Mouse (Mus musculus): Measurements from ENCODE around the gene Spryd3.

Gene Spryd3

GRCm38 (mm10) chr15:102111495-102111829 is 24.6 kb downstream of the Spryd3 start:
- peak in 1 of 2 experiments; percentile 43 for DNase-seq

DNA sequence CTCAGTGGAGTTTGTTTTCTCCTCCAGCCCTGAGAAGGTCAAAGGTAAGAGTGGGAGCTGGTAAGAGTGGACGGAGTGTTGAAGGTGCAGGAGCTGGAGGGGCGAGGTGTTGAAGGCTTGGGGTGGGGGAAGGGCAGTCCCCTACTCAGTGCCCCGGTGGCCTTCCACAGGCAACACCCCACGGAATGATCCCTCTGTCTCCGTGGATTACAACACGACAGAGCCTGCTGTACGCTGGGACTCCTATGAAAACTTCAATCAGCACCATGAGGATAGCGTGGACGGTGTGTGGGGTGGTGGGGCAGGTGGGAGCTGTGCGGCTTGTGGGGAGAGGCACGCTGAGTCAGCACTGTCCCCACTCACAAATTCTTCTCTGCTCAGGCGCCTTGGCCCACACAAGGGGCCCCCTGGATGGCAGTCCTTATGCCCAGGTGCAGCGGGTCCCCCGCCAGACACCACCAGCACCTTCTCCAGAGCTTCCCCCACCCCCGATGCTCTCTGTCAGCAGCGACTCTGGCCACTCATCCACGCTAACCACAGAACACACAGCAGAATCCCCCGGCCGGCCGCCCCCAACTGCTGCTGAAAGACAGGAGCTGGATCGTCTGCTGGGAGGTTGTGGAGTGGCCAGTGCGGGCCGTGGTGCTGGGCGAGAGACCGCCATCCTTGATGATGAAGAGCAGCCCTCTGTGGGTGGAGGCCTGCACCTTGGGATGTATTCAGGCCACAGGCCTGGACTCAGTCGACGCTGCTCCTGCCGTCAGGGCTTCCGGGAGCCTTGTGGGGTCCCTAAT is 25.1 kb downstream of the Spryd3 start:
- DNase-seq, result no peak

DNA sequence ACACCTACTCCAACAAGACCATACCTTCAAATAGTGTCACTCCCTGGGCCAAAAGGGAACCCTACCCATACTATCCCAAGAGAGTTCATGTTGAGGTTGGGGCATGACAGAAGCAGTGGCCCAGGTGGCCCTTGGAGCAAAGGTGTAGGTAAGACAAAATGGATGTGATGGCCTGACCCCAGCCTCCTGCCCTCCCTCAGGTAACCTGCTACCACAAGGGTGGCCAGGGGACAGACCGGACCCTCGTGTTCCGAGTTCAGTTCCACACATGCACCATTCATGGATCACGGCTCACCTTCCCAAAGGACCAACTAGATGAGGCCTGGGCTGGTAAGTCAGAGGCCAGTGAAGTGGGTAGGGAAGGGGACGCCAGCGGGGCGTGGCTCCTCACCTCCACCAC is 25.8 kb downstream of the Spryd3 start:
- no peak for DNase-seq

- DNase-seq, result peak; percentile 84 to 88
Observed at GRCm38 (mm10) chr15:102108651-102109525, 27.1 kb downstream of the Spryd3 start.

DNA sequence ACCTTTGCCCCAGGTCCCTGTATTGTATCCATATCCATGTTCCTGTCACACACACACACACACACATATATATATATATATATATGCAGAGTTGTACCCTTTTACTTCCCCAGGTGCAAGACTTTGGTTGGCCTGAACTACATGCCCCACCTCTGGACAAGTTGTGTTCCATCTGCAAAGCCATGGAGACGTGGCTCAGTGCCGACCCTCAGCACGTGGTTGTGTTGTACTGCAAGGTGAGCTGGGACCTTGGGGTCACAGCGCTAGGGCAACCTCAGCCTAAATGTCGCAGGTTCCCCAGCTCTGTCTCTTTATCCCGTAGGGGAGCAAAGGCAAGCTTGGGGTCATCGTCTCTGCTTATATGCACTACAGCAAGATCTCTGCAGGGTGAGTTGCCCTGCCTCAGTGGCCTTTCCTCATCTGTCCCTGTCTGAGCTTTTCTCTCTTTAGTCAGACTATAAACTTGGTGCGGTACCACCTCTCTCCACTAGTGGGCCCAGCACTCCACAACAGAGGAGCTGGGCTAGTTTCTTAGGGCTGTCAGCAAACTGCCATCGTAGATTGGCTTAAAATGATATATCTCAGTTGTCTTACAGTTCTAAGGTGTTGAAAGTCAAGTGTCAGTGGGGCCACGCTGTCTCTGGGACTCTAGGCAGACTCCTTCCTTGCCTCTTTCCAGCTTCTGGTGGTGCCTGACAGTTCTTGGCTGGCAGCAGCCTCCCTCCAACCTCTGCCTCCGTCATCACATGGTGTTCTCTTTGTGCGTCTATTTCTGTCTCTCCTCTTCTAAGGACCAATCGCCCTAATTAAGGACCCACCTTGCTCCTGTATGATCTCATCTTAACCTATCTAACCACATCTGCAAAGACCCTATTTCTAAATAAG is 28.1 kb downstream of the Spryd3 start:
- DNase-seq, result peak; percentile 85

- peak; percentile 32 to 57 for DNase-seq
Observed at GRCm38 (mm10) chr15:102106754-102107456, 29.1 kb downstream of the Spryd3 start.

GRCm38 (mm10) chr15:102105764-102106730 is 30.0 kb downstream of the Spryd3 start:
- peak in 1 of 2 experiments; percentile 45 for DNase-seq

- peak in 1 of 2 experiments; percentile 17 for DNase-seq
Observed at GRCm38 (mm10) chr15:102105360-102105759, 30.7 kb downstream of the Spryd3 start.

DNA sequence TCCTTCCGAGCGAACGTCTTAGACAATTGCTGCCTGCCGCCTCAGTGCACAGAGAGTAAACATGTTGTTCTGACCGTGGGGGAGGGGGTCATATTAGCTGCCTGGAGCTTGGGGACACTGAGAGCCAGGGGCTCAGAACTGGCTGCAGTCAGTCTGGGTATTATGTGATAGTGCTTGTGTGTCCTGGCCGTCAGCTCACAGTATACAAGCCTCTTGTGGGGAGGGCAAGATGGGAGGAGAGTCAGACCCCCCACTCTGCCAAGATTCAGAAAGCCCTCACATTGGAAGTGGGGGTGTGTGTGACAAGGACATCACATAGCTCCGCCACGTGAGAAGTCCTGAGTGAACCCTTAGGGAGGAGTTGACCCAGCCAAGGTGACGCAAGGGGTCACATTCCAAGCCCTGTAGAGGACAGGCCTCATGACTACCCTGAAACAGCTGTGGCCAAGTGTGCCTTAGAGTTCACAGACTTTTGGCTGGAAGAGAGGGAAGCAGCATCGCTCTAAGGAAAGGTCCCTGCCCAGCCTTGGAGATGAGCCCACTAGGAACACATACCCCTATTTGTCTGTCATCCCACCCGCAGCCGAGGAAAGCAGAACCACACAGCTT is 32.0 kb downstream of the Spryd3 start:
- peak in 1 of 2 experiments; percentile 8 for DNase-seq

DNA sequence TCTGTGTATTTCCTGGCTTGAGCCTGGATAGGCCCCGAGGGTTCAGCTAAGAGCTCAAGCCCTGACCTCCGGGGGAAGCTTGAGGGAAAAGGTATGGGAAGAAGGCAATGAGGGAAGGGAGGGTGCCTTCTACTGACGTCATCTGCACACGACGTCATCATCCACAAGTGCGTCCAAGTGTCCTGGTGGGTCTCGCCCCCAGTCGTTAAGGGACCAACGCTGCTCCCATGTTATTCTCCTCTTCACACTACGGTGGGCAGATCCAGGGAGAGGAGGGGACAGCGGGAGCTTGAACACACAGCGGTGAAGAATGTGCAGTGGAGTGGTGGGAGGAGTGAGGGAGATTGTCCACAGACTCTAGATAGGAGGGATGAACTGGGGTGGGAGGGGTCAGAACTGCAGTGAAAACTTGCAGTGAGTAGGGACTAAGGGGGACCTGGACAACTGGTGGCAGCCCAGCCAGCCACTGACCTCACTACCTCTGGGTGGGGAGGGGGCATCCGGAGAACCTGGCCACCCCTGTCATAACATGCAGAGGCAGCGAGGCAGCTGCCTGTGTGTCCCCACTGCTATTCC is 32.6 kb downstream of the Spryd3 start:
- DNase-seq, result peak in 1 of 2 experiments; percentile 7

DNA sequence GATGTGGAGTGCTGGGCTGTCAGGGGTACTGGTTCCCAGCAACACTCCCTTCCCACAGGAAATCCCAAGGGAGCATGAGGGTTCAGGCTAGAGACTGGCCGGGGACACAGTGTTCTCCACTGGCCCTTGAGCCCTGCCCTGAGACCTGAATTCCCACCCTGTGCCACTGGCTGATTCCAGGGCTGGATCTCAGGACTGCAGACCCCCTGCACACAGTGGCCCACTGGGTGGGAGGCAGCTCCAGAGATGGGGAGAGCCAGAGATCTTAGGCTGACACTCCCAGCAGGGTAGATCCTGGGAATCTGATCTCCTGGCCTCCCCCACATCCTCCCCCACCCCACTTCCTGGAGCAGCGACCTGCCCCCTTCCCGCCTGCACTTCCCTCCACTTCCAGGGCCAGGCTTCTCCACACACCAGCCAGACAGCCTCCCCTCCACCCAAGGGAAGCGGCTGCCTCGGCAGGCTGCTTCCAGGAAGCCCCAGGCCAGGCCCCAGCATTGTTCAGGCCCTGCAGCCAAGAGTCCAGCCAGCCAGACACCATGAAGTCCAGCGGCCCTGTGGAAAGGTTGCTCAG is 33.4 kb downstream of the Spryd3 start:
- DNase-seq, result no peak

DNA sequence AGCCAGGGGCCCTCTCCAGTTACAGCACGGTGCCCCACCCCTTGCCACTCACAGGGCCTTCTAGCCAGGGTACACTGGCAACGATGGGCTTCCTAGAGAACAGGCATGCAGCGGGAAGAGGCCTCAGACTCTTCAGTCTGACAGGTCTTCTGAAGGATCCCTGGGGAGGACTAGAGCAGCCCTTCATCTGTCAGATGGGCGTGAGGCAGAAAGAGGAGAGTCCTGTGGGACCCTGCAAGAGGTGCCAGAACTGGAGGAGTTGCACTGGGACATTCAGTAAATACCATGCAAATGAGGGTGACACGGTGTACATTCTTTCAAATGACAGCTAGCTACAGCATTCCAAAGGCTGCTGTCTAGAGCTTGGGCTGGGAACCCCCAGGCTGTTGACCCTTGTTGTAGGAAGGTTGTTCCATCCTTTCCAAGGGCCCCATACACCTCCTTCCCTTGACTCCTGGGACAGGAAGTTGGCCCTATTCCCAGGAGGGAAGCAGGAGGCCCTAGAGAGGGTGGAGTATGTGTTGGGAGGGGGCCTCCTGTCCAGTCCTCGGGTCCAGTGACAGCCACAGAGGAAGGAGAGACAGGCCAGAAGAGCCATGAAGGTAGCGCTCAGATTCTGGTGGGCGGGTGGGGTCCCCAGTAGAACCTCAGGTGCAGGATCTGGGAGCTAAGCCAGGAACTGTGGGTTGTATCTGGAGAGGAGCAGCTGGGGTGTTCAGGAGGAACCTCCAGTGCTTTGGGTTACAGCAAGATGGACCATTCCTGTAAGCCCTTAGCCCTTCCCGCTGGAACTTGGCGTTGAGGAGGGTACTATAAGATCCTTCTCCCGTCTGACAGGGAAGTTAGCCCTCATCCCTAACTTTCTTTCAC is 34.1 kb downstream of the Spryd3 start:
- DNase-seq, result peak; percentile 14 to 18

DNA sequence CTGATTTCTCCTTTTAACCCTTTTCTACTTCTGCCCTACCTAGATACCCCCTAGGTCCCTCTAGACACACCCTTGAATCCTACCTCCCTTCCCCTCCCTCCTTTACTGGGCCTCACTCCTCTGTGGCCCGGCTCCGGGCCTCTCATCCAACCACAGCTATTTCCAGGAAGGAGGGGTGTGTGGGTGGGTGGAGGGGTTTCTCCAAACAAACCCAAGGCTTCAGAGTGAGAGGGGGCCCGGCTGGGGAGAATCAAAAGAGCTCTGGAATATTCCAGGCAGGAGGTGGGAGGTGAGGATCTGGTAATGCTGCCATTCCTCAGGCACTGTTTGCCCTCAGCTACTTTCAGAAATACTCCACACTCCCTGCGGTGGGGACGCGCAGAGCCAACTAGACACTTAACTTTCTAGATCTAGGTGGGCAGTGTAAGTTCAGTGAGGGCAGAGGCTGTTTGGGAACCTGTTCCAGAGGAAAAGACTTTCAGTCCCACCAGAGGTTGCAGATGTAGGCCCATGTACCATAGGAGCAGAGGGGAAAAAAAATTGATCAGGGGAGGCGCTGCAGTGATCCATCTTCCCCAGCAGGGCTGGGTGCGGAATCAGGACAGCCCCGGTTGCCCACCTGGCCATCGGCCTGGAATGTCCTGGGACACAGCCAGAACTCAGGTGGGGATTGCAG is 34.9 kb downstream of the Spryd3 start:
- peak; percentile 8 to 30 for DNase-seq

- peak; percentile 76 to 85 for DNase-seq
Observed at GRCm38 (mm10) chr15:102100161-102100981, 35.7 kb downstream of the Spryd3 start, which contains the start of gene Tns2. Tns2 (plus strand) TSS chr15:102100413.

DNA sequence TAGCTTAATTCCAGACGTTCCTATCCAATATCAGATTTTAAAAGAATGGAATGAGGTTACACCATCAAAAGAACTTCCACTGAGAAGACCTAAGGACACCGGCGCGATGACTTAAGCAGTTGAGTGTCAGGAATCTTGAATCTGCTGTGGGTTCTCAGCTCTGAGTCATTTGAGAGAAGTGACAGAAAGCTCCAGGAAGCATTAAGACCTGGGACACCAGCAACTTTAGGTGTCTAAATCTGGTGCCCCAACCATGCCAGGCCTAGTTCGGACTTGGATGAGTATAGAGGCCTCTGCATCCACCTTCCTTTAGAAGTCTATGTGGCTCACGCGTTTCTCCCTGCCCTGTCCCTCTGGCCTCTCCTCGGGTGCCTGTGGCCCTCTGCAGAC is 36.3 kb downstream of the Spryd3 start:
- no peak for DNase-seq

DNA sequence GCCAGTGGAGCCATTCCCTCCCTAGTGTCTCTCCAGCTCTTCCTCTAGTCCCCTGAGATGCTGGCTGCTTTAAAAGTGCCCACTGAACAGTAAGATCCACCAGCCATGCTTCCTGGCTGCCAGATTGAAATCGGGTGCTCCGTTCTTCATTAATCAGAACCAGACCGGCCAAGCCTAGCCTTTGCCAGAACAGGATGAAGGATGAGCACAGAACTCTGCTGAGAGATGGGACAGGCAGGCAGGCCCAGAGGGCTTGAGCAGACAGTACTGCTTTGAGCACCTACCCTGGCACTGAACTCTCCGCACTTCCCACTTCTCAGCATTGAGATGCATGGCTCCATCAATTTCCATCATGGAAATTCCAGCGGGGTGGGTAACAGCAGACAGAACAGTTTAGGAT is 36.8 kb downstream of the Spryd3 start:
- DNase-seq, result peak in 1 of 2 experiments; percentile 11

DNA sequence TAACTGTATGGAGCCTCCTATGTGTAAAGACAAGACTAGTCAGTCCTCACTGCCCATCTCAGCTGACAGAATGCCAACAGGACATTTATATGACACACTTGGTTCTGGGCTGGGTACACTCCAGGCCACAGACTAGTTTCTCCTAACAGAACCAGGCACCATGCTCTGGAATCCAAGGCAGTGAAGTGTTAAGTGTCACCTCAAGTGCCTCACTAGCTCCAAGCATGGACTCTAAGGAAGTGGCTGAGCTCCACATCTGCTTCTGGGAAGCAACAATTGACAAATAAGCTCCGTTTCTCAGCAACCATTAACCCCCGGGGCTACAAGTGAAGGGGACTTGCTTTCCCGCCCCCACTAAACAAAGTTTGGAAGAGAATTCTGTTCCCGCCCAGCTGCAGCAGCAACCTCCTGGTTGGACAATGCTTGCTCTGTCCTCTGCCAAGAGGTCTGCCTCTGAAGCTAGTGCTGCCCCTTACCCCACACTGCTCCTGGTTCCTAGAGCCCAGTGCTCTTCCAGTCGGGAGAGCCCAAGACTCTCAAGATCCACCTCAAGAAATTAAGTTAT is 38.0 kb downstream of the Spryd3 start:
- DNase-seq, result no peak
